Mouse (Mus musculus) cortical plate, adult 2 months (tissue): Measurements from ENCODE around the gene Nyap1. TPM values are rescaled to one million over a fixed set of nuclear protein-coding genes. Genes with fewer than 3 reads are reported as not detected.
"Not testable (repeated sequence)": the region's sequence is repeated elsewhere in the genome, so short reads cannot be mapped to it uniquely, and the experiment has no call there.

Experiments
- H3K27ac ChIP-seq: fragments of 200-500 bp; 2 replicates; pipeline ENCODE4 v1.5.1; 2012; ENCODE audit warnings: low read length, control low read depth, inconsistent platforms; ENCODE audit not compliant: insufficient read depth
- H3K4me1 ChIP-seq: fragments of 200-500 bp; 2 replicates; pipeline ENCODE4 v1.6.1; 2011; ENCODE audit warnings: low read length; ENCODE audit not compliant: control insufficient read depth, insufficient read depth
- H3K4me3 ChIP-seq: fragments of 200-500 bp; 2 replicates; pipeline ENCODE4 v1.5.1; 2011; ENCODE audit warnings: mild to moderate bottlenecking, low read length, control low read depth; ENCODE audit not compliant: insufficient read depth
- CTCF ChIP-seq: fragments of 200-500 bp; IDR thresholded peaks from 2 replicates; pipeline ENCODE4 v1.5.1; 2011; ENCODE audit warnings: mild to moderate bottlenecking, control low read depth, low read length; ENCODE audit not compliant: insufficient read depth; ENCODE audit errors: extremely low read depth
- POLR2A ChIP-seq: fragments of 200-500 bp; IDR thresholded peaks from 2 replicates; pipeline ENCODE4 v1.6.1; 2011; ENCODE audit warnings: mild to moderate bottlenecking, low read length, control low read depth; ENCODE audit not compliant: insufficient read depth; ENCODE audit errors: extremely low read depth
- polyA plus RNA-seq: library from polyadenylated mRNA; depleted of rRNA; stranded (reverse); fragments of >200 nt; gene quantifications from 2 replicates; pipeline ENCODE4 v1.2.3, GENCODE M21; 2012

The Nyap1 gene
- polyA plus RNA-seq, 1 experiment = 69.7 TPM

DNA sequence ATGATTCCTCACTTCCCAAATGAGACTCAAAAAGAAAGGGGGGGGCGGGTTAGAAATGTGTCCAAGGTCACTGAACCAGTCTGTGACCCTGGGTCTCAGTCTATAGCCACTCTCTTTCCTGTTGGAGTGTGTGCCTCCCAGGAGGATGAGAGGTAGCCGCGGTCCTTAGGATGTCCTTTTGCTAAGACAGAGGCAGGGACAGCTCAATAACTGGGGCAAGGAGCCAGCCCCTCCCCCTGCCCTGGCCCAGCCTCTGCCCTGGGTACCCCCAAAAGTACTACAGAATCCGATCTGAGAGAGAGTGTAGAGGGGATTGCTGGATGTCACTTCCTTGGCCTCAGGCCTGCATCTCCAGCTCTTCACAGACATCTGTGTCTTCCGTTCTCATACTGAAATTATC, 14.0 kb upstream of the Nyap1 start:
- Histone ChIP-seq H3K27ac (no peak overlapping the region), H3K4me3 (no peak overlapping the region), H3K4me1 (no peaks in the 10 kb centered on the region; the same call in 1 of the 2 replicates)
- no peak for TF ChIP-seq POLR2A
- no peak for TF ChIP-seq CTCF

DNA sequence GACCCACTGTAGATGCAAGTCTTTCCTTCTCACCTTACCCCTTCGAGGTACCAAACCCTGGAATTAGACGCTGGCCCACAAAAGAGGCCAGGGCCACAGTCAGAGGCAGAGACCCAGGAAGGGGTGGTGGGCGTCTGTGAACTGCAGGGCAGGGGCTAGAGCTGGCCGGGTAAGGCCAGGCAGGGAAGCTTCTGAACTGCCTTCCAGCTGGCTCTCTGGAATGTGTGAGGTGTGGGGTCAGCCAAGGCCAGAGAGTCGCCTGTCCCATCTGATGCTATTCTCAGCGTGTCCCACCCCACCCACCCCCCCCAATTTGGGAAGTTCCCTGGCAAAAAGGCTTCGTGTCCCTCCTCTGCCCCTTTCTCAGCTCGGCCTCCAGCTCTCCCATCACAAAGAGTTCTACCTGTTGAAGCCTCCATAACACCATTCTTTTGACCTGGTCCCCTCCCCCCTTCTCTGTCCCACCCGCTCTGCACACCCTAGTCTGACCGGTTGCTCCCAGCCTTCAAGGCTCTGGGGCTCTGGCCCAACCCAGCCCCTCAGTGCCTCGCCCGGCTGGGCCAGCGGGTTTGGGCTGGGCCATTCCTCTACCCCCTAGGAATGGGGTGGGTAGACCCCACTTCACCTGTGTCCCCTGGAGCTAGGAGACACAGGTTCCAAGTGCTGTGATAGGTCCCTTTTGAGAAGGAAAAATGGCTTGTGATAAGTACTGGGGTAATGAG, 11.9 kb upstream of the Nyap1 start:
- Histone ChIP-seq H3K4me3 (no peak overlapping the region), H3K4me1 (no peaks in the 10 kb centered on the region; the same call in 1 of the 2 replicates), H3K27ac (no peak overlapping the region)
- TF ChIP-seq CTCF (no peak), POLR2A (no peak)

DNA sequence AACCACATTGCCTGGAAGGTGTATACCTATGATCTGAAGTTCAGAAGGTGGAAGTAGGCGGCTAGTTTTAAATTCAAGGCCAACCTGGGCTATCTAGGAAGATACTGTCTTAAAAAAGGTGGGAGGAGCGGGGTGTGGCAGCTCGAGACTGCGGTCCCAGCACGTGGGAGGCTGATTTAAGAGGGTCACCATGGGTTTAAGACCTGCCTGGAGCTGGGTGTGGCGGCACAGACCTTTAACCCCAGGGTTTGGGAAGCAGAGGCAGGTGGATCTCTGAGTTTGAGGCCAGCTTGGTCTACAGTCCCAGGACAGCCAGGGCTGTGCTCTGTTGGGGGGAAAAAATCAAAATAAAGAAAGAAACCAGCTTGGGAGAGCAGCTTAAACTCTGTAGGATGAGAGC, 10.6 kb upstream of the Nyap1 start:
- Histone ChIP-seq H3K4me1 (no peaks in the 10 kb centered on the region; the same call in 1 of the 2 replicates), H3K4me3 (no peak overlapping the region), H3K27ac (no peak overlapping the region)
- TF ChIP-seq CTCF (no peak), POLR2A (no peak)

DNA sequence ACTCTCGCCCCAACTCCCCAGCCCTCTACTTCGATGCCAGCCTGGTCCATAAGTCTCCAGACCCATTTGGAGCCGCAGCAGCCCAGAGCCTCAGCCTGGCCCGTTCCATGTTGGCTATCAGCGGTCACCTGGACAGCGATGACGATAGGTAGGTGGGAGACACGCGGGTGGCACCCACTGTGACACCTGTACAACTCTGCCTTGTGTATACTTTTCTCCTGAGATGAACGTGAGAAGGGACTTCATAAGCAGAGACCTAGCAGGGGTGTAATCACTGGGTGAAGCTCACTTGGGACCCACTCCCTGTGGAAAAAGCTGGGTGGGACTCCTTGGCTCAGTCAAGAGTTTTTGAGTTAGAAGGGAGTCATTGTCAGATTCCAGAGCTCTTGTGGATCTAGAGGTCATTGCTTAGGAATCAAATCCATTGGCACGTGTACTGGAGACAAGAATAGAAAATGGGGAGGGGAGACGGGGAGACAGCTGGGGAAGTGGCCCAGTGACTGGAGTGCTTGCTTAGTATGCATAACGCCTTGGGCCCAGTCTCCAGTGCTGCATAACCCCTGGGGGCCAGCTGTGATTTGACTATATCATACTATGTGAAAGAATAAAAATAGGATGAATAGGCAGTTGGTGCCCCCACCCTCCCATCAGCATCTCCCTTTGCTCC, 9.9 kb upstream of the Nyap1 start:
- H3K27ac ChIP-seq = no peak overlapping the region
- TF ChIP-seq CTCF (no peak), POLR2A (no peak)
- H3K4me1 ChIP-seq = no peaks in the 10 kb centered on the region; the same call in 1 of the 2 replicates
- H3K4me3 ChIP-seq = no peak overlapping the region

DNA sequence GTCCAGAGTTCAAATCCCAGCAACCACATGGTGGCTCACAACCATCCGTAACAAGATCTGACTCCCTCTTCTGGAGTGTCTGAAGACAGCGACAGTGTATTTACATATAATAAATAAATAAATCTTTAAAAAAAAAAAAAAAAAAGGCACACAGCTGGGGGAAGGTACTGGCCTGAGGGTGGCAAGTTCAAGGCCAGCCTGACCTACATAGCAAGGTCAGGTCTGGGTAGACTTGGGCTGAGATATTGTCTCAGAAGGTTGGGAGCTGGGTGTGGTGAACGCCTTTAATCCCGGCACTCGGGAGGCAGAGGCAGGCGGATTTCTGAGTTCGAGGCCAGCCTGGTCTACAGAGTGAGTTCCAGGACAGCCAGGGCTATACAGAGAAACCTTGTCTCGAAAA, 8.8 kb upstream of the Nyap1 start:
- H3K4me1 ChIP-seq, H3K4me3 ChIP-seq, H3K27ac ChIP-seq: not testable (repeated sequence)

DNA sequence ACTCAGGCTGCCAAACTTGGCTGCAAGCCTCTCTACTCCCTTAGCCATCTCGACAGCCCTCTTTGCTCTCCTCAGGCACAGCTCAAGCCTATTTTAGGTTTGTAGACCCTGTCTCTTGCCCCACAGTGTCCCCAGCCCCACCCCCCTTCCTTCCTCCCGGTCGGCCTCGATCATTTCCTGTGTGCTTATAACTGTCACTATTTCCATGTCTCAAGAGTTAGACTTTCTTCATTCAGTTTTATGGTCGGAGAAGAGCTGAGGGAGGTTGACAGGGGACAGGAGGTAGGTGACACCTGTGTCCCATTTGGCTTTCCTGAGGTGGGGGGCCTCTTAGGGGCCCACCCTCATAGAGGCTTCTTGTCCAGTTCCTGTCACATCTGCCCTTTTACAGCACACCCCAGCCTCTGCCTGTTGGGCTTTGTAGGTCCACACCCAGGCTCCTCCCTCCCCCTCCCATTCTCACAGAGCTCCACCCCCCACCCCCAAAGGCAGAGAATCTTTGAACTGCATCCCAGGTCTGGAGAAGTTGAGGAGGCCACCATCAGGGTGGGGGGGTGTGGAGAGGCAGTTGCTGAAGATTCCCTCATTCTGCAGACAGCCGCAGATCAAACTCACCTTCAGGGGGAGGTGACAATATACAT, 7.9 kb upstream of the Nyap1 start:
- Histone ChIP-seq H3K4me1 (no peaks in the 10 kb centered on the region), H3K4me3 (no peak overlapping the region), H3K27ac (no peak overlapping the region)
- TF ChIP-seq CTCF (no peak), POLR2A (no peak)

DNA sequence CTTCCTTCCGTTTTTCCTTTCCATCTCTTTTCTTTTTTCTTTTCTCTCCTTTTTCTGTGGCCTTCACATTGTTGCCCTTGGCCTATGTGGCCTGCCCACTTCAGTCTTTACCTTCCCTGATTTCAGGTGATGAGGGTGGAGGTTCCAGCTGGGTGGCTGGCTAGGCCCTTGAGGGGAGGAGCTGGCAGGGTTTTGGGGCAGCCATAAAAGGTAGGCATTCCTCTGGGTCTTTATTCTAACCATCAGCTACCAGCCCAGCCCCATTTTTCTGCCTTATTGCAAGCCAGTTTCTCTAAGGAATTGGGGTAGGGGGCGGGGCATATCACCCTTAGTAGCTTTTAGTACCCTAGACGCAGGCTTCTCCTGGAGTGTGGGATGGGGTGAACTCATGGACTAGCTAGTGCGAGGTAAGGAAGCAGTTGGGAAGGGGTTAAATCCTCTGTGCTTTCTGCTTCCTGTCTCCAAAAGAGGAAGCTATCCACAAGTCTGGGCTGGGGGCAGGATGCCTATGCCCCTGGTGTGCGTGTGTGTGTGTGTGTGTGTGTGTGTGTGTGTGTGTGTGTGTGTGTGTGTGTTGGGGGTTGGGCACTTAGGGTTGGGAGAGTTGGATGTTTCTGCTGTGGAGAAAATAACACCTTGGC, 6.8 kb upstream of the Nyap1 start:
- Histone ChIP-seq H3K27ac (peak overlapping the region; percentile 25), H3K4me3 (peak overlapping the region; percentile 56; the same call in 1 of the 2 replicates), H3K4me1 (no peaks in the 10 kb centered on the region)
- TF ChIP-seq CTCF (no peak), POLR2A (no peak)

DNA sequence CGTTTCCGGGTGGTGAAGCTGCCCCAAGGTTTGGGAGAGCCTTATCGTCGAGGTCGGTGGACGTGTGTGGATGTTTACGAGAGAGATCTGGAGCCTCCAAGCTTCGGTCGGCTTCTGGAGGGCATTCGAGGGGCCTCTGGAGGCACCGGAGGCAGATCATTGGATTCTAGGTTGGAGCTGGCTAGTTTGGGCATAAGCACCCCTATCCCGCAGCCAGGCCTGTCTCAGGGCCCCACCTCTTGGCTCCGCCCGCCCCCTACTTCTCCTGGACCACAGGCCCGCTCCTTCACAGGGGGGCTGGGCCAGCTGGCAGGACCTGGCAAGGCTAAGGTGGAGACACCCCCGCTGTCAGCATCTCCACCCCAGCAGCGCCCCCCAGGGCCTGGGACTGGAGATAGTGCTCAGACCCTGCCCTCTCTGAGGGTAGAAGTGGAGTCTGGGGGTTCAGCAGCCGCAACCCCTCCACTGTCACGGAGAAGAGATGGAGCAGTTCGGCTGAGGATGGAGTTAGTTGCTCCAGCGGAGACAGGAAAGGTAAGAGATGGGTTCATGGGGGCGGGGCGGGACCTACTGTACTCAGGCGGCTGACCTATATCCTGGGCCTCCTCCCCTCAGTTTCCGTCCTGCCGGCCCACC, 6.0 kb upstream of the Nyap1 start:
- H3K27ac ChIP-seq = 0 out of 2 replicates have a peak overlapping the region, but pooled peaks have one; percentile 8
- peak overlapping the region; percentile 56 for H3K4me3 ChIP-seq
- no peak for TF ChIP-seq POLR2A
- no peak for TF ChIP-seq CTCF
- no peaks in the 10 kb centered on the region for H3K4me1 ChIP-seq

DNA sequence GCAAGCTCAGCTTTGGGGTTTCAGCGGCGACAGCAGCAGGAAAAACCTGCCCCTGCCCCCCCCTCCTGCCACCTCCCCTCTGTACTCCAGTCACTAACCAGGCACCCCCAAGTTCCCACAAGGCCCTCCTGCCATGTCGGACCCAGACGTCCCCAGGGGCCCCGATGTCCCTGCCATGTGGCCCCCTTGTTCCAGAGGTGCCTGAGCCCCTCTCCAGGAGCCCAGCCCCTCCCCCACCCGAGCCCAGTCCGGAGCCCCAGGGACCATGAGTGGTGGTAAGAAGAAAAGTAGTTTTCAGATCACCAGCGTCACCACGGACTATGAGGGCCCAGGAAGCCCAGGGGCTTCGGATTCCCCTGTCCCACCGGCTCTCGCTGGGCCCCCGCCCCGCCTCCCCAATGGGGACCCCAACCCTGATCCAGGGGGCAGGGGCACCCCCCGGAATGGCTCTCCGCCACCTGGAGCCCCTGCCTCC, 5.5 kb upstream of the Nyap1 start:
- Histone ChIP-seq H3K4me3 (peak overlapping the region; percentile 56), H3K27ac (0 out of 2 replicates have a peak overlapping the region, but pooled peaks have one; percentile 8), H3K4me1 (no peaks in the 10 kb centered on the region)
- TF ChIP-seq CTCF (no peak), POLR2A (no peak)
